Mouse (Mus musculus) forebrain, postnatal 0 days (tissue): ENCODE data around the gene Actrt2. TPM values are rescaled to one million over a fixed set of nuclear protein-coding genes. Genes with fewer than 3 reads are reported as not detected.
A peak's percentile ranks its signal among the peaks of the same experiment; 100 is the strongest.

ENCODE experiments used
- ATAC-seq: fragments of 200-750 bp; cut with Nextera tagmentation; 2 replicates; pipeline ENCODE4 v1.8.0; 2017; ENCODE audit warnings: mild to moderate bottlenecking, moderate library complexity
- DNase-seq: peaks from one replicate; pipeline ENCODE4 v3.0.0-alpha.2; 2015
- H3K27ac ChIP-seq: fragments of 300-500 bp; sonication (generic); 2 replicates; pipeline ENCODE4 v1.5.1; 2014; ENCODE audit warnings: low read depth, mild to moderate bottlenecking, antibody characterized with exemption, low read length, moderate library complexity, mixed read lengths
- H3K27me3 ChIP-seq: fragments of 300-500 bp; sonication (generic); 2 replicates; pipeline ENCODE4 v1.6.1; 2014; ENCODE audit warnings: mild to moderate bottlenecking, low read length, mixed read lengths; ENCODE audit not compliant: insufficient read depth
- H3K36me3 ChIP-seq: fragments of 300-500 bp; sonication (generic); 2 replicates; pipeline ENCODE4 v1.6.1; 2014; ENCODE audit warnings: mild to moderate bottlenecking, moderate library complexity; ENCODE audit not compliant: insufficient read depth
- H3K4me1 ChIP-seq: fragments of 300-500 bp; sonication (generic); 2 replicates; pipeline ENCODE4 v1.6.1; 2014; ENCODE audit warnings: antibody characterized with exemption; ENCODE audit not compliant: insufficient read depth
- H3K4me2 ChIP-seq: fragments of 300-500 bp; sonication (generic); 2 replicates; pipeline ENCODE4 v1.6.1; 2014; ENCODE audit warnings: low read depth, mild to moderate bottlenecking, moderate library complexity
- H3K4me3 ChIP-seq: fragments of 300-500 bp; sonication (generic); 2 replicates; pipeline ENCODE4 v1.5.1; 2014; ENCODE audit warnings: low read depth, low read length, mixed read lengths
- H3K9ac ChIP-seq: fragments of 300-500 bp; sonication (generic); 2 replicates; pipeline ENCODE4 v1.6.1; 2014; ENCODE audit warnings: mild to moderate bottlenecking
- H3K9me3 ChIP-seq: fragments of 300-500 bp; sonication (generic); 2 replicates; pipeline ENCODE4 v1.6.1; 2016; ENCODE audit warnings: low read length
- CTCF ChIP-seq: sonication (generic); IDR thresholded peaks from 2 replicates; pipeline ENCODE4 v1.5.1; 2016; ENCODE audit warnings: antibody characterized with exemption, control low read depth, low read depth
- WGBS: fragments of 180-500 bp; shearing (Covaris S2); extraction: QIAGEN DNeasy Blood & Tissue Kit; methylation state at CpG from one replicate; pipeline ENCODE4 v1.1.7; 2014; 5-methylcytosine and 5-hydroxymethylcytosine counted together
- polyA plus RNA-seq: library from polyadenylated mRNA; unstranded; fragments of >200 nt; fragmentation: Nextera tagmentation; extraction: Ambion mirVana; gene quantifications from 2 replicates; pipeline ENCODE4 v1.2.1, GENCODE M21; 2015
- total RNA-seq: library from RNA; depleted of rRNA; stranded (reverse); fragments of >200 nt; gene quantifications from 2 replicates; pipeline ENCODE4 v1.2.3, GENCODE M21; 2014

Gene Actrt2
- total and polyA plus RNA-seq, 2 experiments from 2014 or later, result not detected

- peak overlapping the region; percentile 61 for H3K4me2 ChIP-seq
- H3K27ac ChIP-seq, result peak overlapping the region; percentile 82; the same call in 1 of the 2 replicates
- peak overlapping the region; percentile 51 for H3K9ac ChIP-seq
- TF ChIP-seq CTCF, result no peak
- ATAC-seq (no peak), DNase-seq (no peak)
- no peaks in the 10 kb centered on the region for H3K36me3 ChIP-seq
- no peaks in the 10 kb centered on the region for H3K9me3 ChIP-seq
- H3K27me3 ChIP-seq, result peaks cover 50% of the 10 kb centered on the region
- peak overlapping the region; percentile 46 for H3K4me3 ChIP-seq
- WGBS, result 12% methylated on average over 15 of the region's 15 CpGs
- H3K4me1 ChIP-seq, result no peaks in the 10 kb centered on the region; the same call in 1 of the 2 replicates
These were observed 29.3 kb downstream of the Actrt2 start for GRCm38 (mm10) chr4:154638320-154638886.

GRCm38 (mm10) chr4:154637468-154638319 is 30.0 kb downstream of the Actrt2 start:
- Histone ChIP-seq H3K27ac (peak overlapping the region; percentile 82), H3K4me3 (peak overlapping the region; percentile 46), H3K4me2 (peak overlapping the region; percentile 61), H3K36me3 (no peaks in the 10 kb centered on the region), H3K9ac (peak overlapping the region; percentile 51), H3K4me1 (no peaks in the 10 kb centered on the region; the same call in 1 of the 2 replicates), H3K27me3 (peaks cover 43% of the 10 kb centered on the region), H3K9me3 (no peaks in the 10 kb centered on the region)
- WGBS, result 1% methylated on average over 62 of the region's 73 CpGs
- DNase-seq (no peak), ATAC-seq (no peak)
- TF ChIP-seq CTCF, result no peak

GRCm38 (mm10) chr4:154636721-154637311 is 30.9 kb downstream of the Actrt2 start, which contains the start of gene Prdm16:
Gene Prdm16, minus strand, starts transcription at chr4:154636873.
- H3K4me3 ChIP-seq, result peak within 1 kb of the TSS; percentile 46
- peak; percentile 37; the same call in 1 of the 2 replicates for ATAC-seq
- TF ChIP-seq CTCF, result no peak
- H3K9me3 ChIP-seq, result no peaks in the 10 kb centered on the region
- no peaks in the 10 kb centered on the region; the same call in 1 of the 2 replicates for H3K4me1 ChIP-seq
- no peaks in the 10 kb centered on the region for H3K36me3 ChIP-seq
- peak within 1 kb of the TSS; percentile 51 for H3K9ac ChIP-seq
- DNase-seq, result peak; percentile 74
- peak within 1 kb of the TSS; percentile 82 for H3K27ac ChIP-seq
- under 1% methylated on average over 47 of the region's 47 CpGs for WGBS
- peak within 1 kb of the TSS; percentile 61 for H3K4me2 ChIP-seq
- H3K27me3 ChIP-seq, result peaks cover 41% of the 10 kb centered on the region

- DNase-seq (peak; percentile 72), ATAC-seq (peak; percentile 56)
- Histone ChIP-seq H3K36me3 (no peaks in the 10 kb centered on the region), H3K9me3 (no peaks in the 10 kb centered on the region), H3K4me2 (peak overlapping the region; percentile 61), H3K4me1 (no peaks in the 10 kb centered on the region; the same call in 1 of the 2 replicates), H3K4me3 (peak overlapping the region; percentile 46), H3K27ac (peak overlapping the region; percentile 82), H3K27me3 (peaks cover 41% of the 10 kb centered on the region), H3K9ac (peak overlapping the region; percentile 51)
- WGBS, result 3% methylated on average over 26 of the region's 30 CpGs
- TF ChIP-seq CTCF, result peak; percentile 38
These were observed 31.6 kb downstream of the Actrt2 start for GRCm38 (mm10) chr4:154636053-154636433.

GRCm38 (mm10) chr4:154635241-154636052 is 32.2 kb downstream of the Actrt2 start:
- Histone ChIP-seq H3K9ac (peak overlapping the region; percentile 51), H3K4me3 (peak overlapping the region; percentile 46), H3K4me1 (no peaks in the 10 kb centered on the region; the same call in 1 of the 2 replicates), H3K9me3 (no peaks in the 10 kb centered on the region), H3K27ac (peak overlapping the region; percentile 82), H3K27me3 (peaks cover 38% of the 10 kb centered on the region), H3K36me3 (no peaks in the 10 kb centered on the region), H3K4me2 (peak overlapping the region; percentile 61)
- ATAC-seq, result peak; percentile 38; the same call in 1 of the 2 replicates
- no peak for TF ChIP-seq CTCF
- no peak for DNase-seq
- WGBS, result 1% methylated on average over 92 of the region's 94 CpGs

GRCm38 (mm10) chr4:154634470-154635240 is 33.0 kb downstream of the Actrt2 start:
- no peak for TF ChIP-seq CTCF
- H3K4me2 ChIP-seq, result peak overlapping the region; percentile 61
- H3K4me1 ChIP-seq, result no peaks in the 10 kb centered on the region; the same call in 1 of the 2 replicates
- DNase-seq, result no peak
- H3K4me3 ChIP-seq, result peak overlapping the region; percentile 46
- H3K9me3 ChIP-seq, result no peaks in the 10 kb centered on the region
- H3K36me3 ChIP-seq, result no peaks in the 10 kb centered on the region
- H3K27ac ChIP-seq, result peak overlapping the region; percentile 82; the same call in 1 of the 2 replicates
- WGBS, result 8% methylated on average over 44 of the region's 44 CpGs
- peaks cover 30% of the 10 kb centered on the region for H3K27me3 ChIP-seq
- peak overlapping the region; percentile 51 for H3K9ac ChIP-seq
- ATAC-seq, result no peak
